Mouse (Mus musculus): ENCODE measurements around the gene Gm42906.

The Gm42906 gene

DNA sequence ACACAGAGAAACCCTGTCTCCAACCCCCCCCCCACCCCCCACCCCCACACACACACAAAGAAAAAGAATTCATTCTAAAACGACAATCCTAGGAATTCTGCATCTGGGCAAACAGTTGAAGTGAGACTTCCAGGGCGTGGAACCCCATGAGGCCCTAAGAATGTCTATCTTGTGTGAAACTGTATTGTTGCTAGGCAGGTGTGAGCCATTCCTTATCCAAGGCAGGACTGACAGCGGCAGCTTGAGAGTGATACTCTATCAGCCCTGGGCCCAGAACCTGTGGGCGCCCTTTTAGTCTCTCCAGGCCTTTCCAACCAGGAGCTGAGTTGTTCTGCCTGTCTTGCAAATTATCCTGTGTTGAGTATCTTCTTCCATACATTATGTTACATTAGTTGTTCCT is 129.6 kb downstream of the Gm42906 start:
- no peak for DNase-seq (ENCODE audit: low spot score in 2 of 2)

DNA sequence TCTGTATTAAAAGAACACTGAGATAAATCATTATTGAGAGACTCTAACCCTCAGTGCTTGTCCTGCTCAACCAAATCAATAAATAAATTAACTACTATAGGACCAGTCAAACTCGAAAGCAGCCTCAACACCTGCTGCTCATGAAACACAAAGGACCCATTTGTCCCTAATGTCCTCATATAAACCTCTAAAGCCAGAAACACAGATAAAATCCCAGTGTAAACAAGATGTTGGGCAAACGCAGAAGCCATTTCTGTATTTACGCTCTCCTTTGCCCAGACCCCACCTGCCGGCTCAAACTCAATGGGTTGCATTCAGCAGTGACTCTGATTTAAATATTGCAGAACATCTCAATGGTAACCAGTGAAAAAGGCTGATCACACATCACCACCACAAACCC is 131.7 kb downstream of the Gm42906 start:
- DNase-seq (ENCODE audit: low spot score in 2 of 2), result no peak

DNA sequence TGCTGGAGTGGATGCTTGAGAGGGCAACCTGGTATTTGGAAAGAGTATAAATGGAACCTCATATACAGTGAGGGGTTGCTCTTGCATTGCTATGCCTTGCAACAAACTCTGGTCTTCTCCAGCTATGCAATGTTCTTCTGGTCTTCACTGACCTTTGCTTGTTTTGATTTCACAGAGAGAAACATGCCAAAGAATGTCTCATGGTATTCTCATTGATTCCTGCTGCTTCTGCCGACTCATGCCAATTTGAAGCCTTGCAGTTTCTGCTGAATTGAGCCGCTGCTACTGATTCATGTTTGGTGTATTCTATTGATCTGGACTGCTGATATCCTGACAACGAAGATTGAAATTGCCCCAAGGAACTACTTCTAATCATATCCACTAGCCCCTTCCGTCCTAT is 134.4 kb downstream of the Gm42906 start:
- no peak for DNase-seq (ENCODE audit: low spot score in 2 of 2)

DNA sequence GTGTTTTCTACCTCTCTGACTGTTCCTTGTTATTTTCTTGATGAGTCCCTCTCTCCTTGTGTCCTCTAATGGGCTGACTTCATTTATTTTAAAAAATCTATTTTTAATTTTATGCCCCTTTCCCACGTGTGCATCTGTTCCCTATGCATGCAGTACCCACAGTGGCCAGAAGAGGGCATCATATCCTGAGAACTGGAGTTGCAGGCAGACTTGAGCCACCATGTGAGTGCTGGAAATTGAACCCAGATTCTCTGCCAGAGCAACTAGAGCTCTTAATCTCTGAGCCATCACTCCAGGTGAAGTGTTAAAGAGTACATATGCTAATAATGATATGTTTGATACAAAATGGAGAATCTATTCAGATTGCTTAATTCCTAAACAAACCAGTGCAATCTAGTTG is 135.7 kb downstream of the Gm42906 start:
- peak in 1 of 2 experiments; percentile 4 for DNase-seq (ENCODE audit: low spot score in 2 of 2)

DNA sequence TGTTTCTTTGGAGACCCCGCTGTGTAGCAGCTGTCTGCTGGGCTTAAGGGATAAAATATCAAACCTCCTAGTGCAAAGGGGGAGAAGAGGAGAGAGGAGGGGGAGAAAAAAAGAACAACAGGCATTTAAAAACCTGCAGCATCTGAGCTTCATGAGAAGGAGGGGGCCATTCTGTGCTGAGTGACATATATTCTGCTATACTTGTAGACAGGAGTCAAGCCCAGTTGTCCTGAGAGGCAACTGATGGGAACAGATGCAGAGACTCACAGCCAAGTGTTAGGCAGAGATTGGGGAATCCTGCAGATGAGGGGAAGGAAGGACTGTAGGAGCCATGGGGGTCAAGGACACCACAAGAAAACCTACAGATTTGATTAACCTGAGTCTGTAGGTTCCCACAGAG is 141.6 kb downstream of the Gm42906 start:
- DNase-seq (ENCODE audit: low spot score in 2 of 2), result no peak

DNA sequence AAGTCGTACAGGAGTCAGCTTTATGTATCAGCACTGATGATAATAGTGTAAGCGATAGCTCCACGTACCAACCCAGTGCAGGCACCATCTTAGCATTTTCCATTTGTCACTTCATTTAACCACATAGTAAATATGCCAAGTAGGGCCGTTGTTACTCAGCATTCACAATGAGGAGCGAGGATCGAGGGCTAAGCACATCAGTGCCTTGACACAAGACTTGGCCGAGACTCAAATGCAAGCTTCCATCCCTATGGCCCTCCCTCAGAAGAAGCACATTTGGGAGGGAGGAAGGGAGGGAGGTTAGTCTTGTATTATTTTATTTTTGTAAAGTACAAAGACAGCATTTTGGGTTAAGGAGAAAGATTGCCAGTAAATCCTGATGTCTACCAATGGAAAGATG is 148.4 kb downstream of the Gm42906 start:
- no peak for DNase-seq (ENCODE audit: low spot score in 2 of 2)

DNA sequence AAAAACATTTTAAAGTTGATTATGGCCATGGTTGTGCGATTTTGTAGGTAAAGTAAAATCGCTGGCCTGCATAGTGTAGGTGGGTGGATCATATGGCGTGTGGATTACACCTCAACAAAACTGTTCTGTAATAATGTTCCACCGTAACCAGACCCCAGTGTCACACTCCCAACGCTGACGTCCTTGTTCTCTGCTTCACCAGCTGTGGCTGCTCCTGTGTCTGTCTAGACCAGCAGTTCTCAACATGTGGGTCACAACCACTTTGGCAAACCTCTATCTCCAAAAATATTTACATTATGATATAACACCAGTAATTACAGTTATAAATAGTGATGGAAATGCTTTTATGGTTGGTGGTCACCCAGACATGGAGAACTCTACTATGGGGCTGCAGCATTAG is 150.0 kb downstream of the Gm42906 start:
- DNase-seq (ENCODE audit: low spot score in 2 of 2), result no peak

DNA sequence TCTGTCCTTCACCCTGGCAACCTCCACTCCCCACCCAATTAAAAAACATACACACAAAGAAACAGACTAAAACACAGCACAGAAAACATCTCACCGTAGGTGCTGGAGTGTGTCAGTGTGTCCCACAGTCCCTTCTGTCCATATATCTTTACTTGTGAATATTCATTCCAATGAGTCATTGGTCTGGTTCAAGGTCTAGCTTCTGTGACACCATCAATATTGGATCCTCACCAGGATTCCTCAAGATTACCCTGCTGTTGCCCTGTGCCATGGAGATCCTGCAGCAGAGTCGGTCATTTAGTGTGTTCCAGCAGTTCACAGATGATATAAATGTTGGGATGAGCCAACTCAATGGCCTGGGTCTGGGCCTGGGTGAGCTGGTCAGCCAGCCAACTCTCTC is 152.0 kb downstream of the Gm42906 start:
- DNase-seq (ENCODE audit: low spot score in 2 of 2), result no peak

DNA sequence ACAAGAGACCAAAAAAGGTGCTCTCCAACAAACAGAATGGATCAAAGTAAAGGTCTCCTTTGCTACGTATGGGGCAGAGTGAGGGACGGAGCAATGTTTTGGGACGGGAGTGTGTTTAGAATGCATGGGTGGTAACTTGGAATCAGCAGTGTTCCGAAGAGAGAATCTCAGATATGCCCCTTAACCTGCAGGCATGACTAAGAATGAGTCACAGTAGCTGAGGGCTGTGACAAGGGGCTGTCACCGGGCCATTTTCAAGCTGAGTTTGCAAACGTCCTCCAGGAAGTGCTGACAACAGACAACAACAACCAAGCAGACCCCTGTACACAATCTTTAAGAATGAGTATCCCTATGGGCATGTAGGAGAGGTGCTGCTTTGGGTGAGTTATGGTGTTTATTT is 153.7 kb downstream of the Gm42906 start:
- DNase-seq (ENCODE audit: low spot score in 2 of 2), result no peak

DNA sequence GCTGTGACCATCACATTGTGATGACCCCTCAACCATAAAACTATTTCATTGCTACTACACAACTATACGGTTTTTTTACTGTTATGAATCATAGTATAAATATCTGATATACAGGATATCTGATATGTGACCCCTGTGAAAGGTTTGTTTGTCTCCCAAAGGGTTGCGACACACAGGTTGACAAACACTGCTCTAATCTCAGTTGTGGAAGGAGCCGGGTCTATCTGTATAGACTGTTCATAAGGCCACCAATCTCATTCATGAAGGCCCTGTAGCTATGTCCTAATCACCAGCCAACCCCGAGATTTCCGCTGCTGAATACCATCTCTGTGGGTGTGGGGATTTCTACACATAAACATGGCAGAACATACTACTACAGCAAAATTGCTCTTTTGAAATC is 157.1 kb downstream of the Gm42906 start:
- DNase-seq (ENCODE audit: low spot score in 2 of 2), result no peak

DNA sequence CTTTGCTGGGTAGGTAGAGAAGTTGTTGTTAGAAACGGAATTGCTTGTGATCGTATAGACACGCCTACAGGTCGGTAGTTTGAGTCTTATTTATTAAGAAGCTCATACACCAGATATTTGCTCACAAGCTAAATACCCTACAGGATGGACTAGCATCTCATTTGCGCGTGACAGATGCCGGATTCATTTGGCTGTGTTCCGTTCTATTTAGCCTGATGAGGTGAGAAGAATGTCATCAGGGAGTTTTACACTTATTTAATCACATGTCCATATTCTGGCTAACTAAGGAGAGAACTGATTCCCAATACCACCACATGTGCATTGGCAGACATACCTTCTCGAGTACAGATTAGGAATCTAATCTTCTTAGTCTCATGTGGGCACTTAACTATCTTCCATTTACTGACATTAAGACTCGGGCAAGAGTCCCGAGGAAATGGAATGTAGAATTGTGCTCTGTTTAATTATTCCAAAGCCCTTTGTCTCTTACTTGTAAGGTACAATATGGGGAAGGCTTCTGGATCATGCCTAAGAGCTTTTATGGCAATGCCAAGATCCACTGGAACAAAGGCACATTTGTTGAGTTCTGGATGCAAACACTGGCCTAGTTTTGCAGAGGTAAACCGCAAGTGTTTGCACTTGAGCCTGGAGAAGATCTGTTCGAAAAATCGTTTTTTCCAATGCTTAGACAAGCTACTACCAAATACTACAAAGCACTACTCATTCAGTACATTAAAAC is 160.9 kb downstream of the Gm42906 start:
- no peak for DNase-seq (ENCODE audit: low spot score in 2 of 2)

DNA sequence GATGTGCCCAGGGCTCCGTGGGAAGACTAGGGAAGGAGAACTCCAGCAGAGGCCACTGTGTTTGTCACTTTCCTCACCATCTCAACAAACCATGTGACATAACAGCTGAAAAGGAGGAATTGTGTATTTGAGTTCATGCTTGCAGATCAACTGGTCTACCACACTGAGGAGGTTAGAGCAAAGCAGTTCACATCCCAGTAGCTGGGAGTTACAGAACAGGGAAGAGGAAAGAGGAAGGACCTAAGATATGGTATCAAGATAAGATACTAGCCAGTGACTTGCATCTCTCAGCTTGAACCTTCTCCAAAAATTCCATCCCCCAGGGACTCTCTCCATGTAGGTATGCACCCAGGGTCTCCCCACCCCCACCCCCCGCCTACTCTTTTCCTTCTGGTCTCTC is 166.4 kb downstream of the Gm42906 start:
- DNase-seq (ENCODE audit: low spot score in 2 of 2), result no peak

DNA sequence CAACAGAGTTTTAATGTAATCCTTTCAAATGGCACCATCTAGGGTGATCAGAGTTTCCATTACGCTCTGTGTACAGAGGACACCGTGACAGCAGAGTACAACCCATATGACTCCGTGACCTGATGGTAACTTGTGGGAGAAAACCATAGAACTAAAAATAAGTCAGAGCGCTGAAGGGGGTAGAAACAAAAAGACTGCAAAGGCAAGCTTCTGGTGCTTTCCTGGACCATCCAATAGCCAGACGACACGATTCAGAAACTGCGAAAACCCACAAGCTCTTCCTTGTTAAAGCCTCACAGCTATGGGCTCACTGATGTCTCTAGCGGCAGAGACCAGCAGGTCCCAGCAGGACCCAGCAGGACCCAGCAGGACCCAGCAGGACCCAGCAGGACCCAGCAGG is 175.8 kb downstream of the Gm42906 start:
- no peak for DNase-seq (ENCODE audit: low spot score in 2 of 2)

DNA sequence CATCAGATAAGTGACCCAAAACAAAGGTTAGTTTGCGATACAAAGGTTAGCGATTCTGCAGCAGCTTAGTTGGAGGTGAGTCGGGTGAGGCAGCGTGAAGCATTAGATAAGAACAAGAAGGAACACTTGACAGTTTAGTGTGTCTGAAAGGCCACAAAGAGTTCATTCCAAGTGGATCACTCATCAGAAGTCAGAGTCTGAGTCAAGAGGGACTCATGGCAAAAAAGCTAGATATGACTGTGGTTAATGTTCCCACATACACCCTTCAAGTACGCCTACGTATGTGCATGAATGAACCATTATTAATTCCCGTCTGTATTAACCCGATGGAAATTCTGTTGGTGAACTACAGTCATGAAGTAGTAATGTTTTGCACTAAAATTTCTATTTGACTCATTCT is 176.3 kb downstream of the Gm42906 start:
- DNase-seq (ENCODE audit: low spot score in 2 of 2), result no peak

DNA sequence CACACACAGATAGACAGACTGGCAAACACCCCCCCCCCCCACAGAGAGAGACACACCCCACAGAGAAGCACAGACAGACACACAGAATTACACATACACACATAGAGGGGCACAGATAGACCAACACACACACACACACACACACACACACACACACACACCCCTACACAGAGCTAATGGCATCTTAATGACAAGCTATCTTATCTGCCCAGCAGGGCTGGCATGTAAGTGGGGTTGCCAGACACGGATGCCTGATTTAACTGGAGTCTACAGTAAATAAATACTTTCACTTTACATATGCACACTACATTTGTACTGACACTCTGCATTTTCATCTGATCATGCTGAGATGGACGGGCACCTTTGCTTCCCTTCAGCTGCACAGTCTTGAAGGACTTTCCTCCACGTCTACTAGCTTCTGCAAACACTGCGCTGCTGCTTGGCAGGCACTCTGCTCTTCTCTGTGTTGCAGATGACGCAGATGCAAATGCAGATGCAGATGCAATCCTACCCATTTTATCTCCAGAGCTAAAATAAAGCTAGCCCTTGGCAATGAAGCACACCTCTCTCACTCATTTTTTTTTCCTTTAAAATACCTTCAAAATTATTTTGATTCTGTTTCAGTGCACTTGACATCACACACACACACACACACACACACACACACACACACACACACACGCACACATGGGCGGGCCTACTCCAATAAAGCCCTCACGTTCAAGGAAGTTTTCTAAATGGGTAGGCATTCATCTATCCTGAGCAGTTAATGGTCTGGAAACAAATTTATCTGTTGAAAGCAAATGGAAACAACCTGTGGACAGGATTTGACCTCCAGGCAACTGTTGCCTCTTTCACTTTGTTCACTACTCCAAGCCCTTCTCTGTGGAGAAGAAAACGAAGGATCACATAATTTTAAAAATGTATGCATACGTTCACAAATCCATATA is 179.0 kb downstream of the Gm42906 start:
- DNase-seq (ENCODE audit: low spot score in 2 of 2), result no peak

DNA sequence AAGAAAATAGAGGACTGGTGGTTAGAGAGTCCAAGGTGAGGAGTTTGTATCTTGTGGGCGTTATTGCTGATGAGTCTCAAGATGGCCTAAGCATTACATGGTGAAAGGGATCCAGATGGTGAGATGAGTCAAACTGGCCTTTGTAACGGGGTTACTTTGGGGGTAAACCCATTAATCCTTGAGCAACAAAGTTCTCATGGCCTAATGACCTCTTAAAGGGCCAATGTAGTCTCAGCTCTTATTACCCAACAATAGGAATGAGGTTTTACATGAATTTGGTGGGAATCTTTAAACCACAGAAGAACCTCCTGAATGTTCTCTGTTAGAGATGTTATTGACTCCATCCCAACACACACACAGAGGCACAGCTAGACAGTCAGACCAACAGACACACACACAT is 179.9 kb downstream of the Gm42906 start:
- DNase-seq (ENCODE audit: low spot score in 2 of 2), result no peak

DNA sequence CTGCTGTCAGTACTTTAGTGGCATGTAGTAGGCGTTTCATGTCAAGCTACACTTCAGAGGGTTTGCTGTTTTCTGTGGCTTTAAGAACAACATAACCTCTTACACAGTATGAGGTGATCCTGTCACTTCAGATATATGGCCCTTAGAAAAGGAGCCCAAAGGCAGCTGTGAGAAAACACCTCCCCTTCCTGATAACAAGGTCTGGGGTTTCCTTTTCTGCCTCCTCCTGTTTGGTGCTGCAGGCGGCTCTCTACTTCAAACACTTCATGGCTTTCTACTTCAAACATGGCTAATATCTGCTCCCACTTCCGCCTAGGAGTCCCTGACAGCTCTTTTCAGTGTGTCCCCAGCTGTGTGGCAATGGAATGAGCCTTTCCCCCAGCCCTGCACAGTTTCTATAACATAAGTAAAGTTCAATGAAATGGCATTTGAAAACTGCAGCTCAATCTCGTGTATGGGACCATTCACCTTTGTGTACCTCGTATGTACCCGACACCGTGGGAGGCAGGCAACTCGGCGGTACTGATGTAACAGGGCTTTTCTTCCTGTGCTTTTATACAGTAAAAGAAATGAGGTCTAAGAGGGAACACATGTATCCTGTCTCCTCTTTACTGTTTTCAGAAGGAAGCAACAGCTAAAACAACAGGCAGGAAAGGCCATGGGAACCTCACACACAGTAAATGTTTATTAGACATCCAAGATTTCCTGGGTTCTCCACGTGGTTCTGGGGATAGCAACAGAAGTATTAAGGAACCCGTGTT is 180.7 kb downstream of the Gm42906 start:
- DNase-seq (ENCODE audit: low spot score in 2 of 2), result no peak

DNA sequence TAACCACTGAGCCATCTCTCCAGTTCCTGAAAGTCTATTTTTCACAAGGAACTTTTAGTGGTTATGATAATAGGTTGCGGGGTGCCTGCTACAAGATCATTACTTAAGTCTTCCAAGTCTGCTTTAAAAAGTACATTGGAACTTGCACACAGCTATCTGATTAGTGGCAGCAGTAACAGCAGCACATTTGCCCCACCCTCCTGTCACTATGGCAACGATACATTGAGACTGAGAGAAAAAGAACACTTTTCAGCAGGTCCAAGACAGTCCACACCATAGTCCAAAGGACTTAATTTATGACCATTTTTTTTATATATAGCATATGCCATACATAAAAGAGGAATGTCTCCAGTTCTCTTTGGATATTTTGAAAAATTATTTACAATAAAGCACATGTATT is 181.7 kb downstream of the Gm42906 start:
- DNase-seq (ENCODE audit: low spot score in 2 of 2), result no peak

DNA sequence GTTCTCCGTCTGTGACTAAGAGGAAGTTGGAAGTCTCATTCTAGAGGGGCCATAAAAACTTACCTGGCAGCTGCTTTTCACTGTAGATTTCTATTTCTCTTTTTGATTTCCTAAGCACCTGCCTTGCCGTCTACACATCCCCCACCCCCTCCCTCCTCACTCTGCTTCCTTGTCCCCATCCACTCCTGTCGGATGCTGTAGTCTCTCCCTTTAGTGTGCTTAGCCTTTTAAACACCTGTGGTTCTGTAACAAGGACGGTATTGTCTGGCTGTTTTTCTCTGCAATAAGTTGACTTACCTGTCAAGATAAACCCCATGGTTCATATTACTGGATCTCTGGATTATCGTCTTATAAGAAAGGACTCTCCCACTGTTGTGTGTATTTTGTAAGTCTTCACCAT is 182.4 kb downstream of the Gm42906 start:
- DNase-seq (ENCODE audit: low spot score in 2 of 2), result no peak

DNA sequence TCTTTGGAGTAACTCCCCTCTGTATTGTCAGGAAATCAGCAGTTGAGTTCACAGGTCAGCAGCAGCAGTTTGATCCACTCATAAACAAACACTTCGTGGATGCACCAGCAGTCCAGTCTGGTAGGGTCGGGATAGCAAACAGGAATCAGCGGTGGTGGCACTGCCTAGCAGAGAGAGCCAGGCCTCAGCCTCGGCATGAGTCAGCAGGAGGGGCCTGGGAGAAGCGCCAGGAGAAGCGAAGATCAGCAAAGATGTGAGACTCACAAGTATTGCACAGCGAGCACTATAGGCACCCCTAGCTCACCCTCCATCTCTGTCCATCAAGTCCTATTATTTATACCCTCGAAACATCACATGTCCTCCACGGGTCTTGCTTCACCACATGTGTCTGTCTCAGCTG is 189.2 kb downstream of the Gm42906 start:
- no peak for DNase-seq (ENCODE audit: low spot score in 2 of 2)

DNA sequence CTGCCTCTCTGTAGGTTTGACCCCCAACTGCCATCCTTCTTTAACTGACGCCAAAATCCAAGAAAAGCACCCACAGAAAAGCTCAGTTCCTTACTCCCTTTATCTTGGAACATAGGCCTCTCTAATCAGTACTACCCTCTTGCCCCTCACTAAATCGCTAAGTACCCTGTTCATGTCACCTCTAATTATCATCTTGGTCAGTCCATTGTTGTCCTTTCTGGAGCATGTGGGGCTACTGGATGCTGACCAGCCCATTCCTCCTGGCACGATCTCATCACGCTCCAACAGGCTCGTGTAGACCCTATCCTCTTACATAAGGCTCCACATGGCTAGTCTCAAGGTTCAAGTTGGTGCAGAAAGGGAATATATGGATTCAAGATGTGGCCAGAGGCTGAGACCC is 191.6 kb downstream of the Gm42906 start:
- DNase-seq (ENCODE audit: low spot score in 2 of 2), result no peak

DNA sequence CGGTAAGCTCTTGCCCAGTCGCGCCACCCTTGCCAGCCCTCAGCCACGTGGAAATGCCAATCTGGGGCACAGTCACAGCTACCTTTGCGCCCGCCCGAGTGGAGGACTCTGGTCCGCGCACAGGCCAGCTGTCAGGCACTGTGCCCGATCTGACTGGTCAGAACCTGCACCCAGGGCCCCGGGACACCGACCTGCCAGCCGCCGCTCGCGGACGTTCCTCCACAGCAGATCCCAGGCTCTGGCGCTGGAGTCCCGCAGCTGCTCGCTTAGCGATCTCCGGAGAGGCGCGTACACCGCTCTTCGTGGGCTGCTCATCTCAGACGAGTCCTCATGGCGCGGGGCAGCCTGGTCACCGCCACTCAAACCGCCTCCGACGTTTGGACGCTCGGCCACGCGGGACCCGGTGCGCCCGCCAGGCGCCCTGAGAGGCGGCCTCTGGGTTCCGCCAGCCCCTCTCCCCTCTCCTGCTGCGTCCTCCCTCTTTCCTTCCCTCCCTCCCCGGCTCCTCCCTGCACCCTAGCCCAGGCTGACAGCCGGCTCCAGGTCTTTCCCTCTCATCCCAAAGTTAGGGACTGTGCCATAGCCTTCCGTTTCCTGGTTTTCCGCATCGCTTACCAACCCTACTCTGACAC is 194.4 kb downstream of the Gm42906 start, which contains the start of gene Stard13:
TSS of gene Stard13 (minus strand) at position 437 of the 632 bp plus-strand sequence.
- DNase-seq (ENCODE audit: low spot score in 2 of 2), result peak; percentile 28
